Mouse (Mus musculus) liver, adult 2 months (tissue): ENCODE measurements around the gene Tmem41b.

Source experiments
- CTCF ChIP-seq: fragments of 200-500 bp; IDR thresholded peaks from 2 replicates; pipeline ENCODE4 v1.5.1; 2011; ENCODE audit warnings: low read depth, low read length, control low read depth
- POLR2A ChIP-seq: fragments of 200-500 bp; IDR thresholded peaks from 2 replicates; pipeline ENCODE4 v1.6.1; 2011; ENCODE audit warnings: low read length, control low read depth; ENCODE audit not compliant: insufficient read depth; ENCODE audit errors: extremely low read depth

DNA sequence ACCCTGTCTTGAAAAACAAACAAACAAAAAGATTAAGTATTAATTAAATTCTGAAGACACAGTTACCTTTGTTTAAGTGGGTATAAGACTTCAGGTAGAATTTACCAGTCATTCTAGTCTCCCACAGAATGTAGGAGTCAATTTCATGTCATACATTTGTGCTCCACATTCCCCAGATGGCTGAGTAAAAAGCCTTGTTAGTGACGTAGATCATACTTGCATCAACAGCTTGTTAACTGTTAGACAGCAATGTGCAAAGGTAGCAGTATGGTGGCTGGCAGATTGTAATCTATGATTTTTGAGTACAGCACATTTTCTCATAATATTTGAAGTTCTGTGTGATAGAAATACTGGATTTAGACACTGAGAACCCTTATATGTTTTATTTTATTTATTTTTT is 42.1 kb upstream of the Tmem41b start:
- TF ChIP-seq POLR2A (no peak), CTCF (no peak)
